Mouse (Mus musculus): Measurements from ENCODE around the gene Ano4. TPM values are rescaled to one million over a fixed set of nuclear protein-coding genes. Genes with fewer than 3 reads are reported as not detected.

Ano4 gene
- polyA plus RNA-seq, 1 experiment from 2014 or later: 1.1 TPM

- WGBS: 78% methylated on average over 4 of the region's 4 CpGs
- H3K4me1 ChIP-seq (replicated peaks; ENCODE audit: control insufficient read depth, insufficient read depth, low read length): no peaks in the 10 kb centered on the region
Measured at GRCm38 (mm10) chr10:89263396-89263795, 81.2 kb downstream of the Ano4 start.

GRCm38 (mm10) chr10:89257457-89258381 lies 86.8 kb downstream of the Ano4 start:
- WGBS: 3% methylated on average over 16 of the region's 16 CpGs
- no peaks in the 10 kb centered on the region for H3K36me3 ChIP-seq (ENCODE audit: control insufficient read depth, insufficient read depth, low read length)
- ATAC-seq (replicated peaks; ENCODE audit: low FRiP score) (peak; percentile 65), DNase-seq (ENCODE audit: low spot score) (peak; percentile 66)
- H3K4me2 ChIP-seq (ENCODE audit: low read depth, low read length, severe bottlenecking): peak overlapping the region; percentile 77
- peak overlapping the region; percentile 59 for H3K9ac ChIP-seq (ENCODE audit: low read length)
- no peaks in the 10 kb centered on the region for H3K9me3 ChIP-seq (ENCODE audit: control insufficient read depth, low read length)
- no peak overlapping the region for H3K27ac ChIP-seq (ENCODE audit: low read depth, low read length)
- no peaks in the 10 kb centered on the region for H3K27me3 ChIP-seq (ENCODE audit: control insufficient read depth, insufficient read depth, low read length)
- peaks cover 5% of the 10 kb centered on the region; the same call in 1 of the 2 replicates for H3K4me1 ChIP-seq (replicated peaks; ENCODE audit: control insufficient read depth, insufficient read depth, low read length)
- H3K4me3 ChIP-seq (ENCODE audit: low read depth, low read length): peak overlapping the region; percentile 38

More at GRCm38 (mm10) chr10:89263396-89263795, 81.2 kb downstream of the Ano4 start:
- Histone ChIP-seq H3K4me2 (ENCODE audit: low read depth, low read length, severe bottlenecking) (no peak overlapping the region), H3K27me3 (ENCODE audit: control insufficient read depth, insufficient read depth, low read length) (no peaks in the 10 kb centered on the region), H3K36me3 (ENCODE audit: control insufficient read depth, insufficient read depth, low read length) (no peaks in the 10 kb centered on the region), H3K9ac (ENCODE audit: low read length) (no peak overlapping the region), H3K27ac (ENCODE audit: low read depth, low read length) (no peak overlapping the region), H3K9me3 (ENCODE audit: control insufficient read depth, low read length) (no peaks in the 10 kb centered on the region), H3K4me3 (ENCODE audit: low read depth, low read length) (no peak overlapping the region)
- no peak for DNase-seq (ENCODE audit: low spot score)
- ATAC-seq (replicated peaks; ENCODE audit: low FRiP score): no peak

- H3K4me3 ChIP-seq (ENCODE audit: low read depth, low read length): peak overlapping the region; percentile 38
- no peak overlapping the region for H3K27ac ChIP-seq (ENCODE audit: low read depth, low read length)
- DNase-seq (ENCODE audit: low spot score): peak; percentile 54
- H3K4me2 ChIP-seq (ENCODE audit: low read depth, low read length, severe bottlenecking): peak overlapping the region; percentile 77
- H3K27me3 ChIP-seq (ENCODE audit: control insufficient read depth, insufficient read depth, low read length): no peaks in the 10 kb centered on the region
- whole genome bisulfite sequencing: 3% methylated on average over 17 of the region's 17 CpGs
- peaks cover 5% of the 10 kb centered on the region; the same call in 1 of the 2 replicates for H3K4me1 ChIP-seq (replicated peaks; ENCODE audit: control insufficient read depth, insufficient read depth, low read length)
- no peaks in the 10 kb centered on the region for H3K9me3 ChIP-seq (ENCODE audit: control insufficient read depth, low read length)
- H3K9ac ChIP-seq (ENCODE audit: low read length): peak overlapping the region; percentile 59
- no peaks in the 10 kb centered on the region for H3K36me3 ChIP-seq (ENCODE audit: control insufficient read depth, insufficient read depth, low read length)
- ATAC-seq (replicated peaks; ENCODE audit: low FRiP score): peak; percentile 65
Measured at GRCm38 (mm10) chr10:89256762-89257456, 87.7 kb downstream of the Ano4 start.

GRCm38 (mm10) chr10:89254765-89255164 lies 89.8 kb downstream of the Ano4 start:
- WGBS: 32% methylated on average over 5 of the region's 5 CpGs
- Histone ChIP-seq H3K9ac (ENCODE audit: low read length) (no peak overlapping the region), H3K9me3 (ENCODE audit: control insufficient read depth, low read length) (no peaks in the 10 kb centered on the region), H3K4me3 (ENCODE audit: low read depth, low read length) (no peak overlapping the region), H3K4me1 (replicated peaks; ENCODE audit: control insufficient read depth, insufficient read depth, low read length) (peaks cover 5% of the 10 kb centered on the region; the same call in 1 of the 2 replicates), H3K36me3 (ENCODE audit: control insufficient read depth, insufficient read depth, low read length) (no peaks in the 10 kb centered on the region), H3K27me3 (ENCODE audit: control insufficient read depth, insufficient read depth, low read length) (no peaks in the 10 kb centered on the region), H3K27ac (ENCODE audit: low read depth, low read length) (no peak overlapping the region), H3K4me2 (ENCODE audit: low read depth, low read length, severe bottlenecking) (no peak overlapping the region)
- no peak for DNase-seq (ENCODE audit: low spot score)
- ATAC-seq (replicated peaks; ENCODE audit: low FRiP score): 0 out of 2 replicates have a peak, but pooled peaks have one; percentile 28

GRCm38 (mm10) chr10:89253799-89254198 lies 90.8 kb downstream of the Ano4 start:
- no peak overlapping the region for H3K9ac ChIP-seq (ENCODE audit: low read length)
- 81% methylated on average over 3 of the region's 3 CpGs for WGBS
- no peaks in the 10 kb centered on the region for H3K36me3 ChIP-seq (ENCODE audit: control insufficient read depth, insufficient read depth, low read length)

GRCm38 (mm10) chr10:89252636-89253035 lies 91.9 kb downstream of the Ano4 start:
- H3K4me2 ChIP-seq (ENCODE audit: low read depth, low read length, severe bottlenecking): no peak overlapping the region
- no peak for DNase-seq (ENCODE audit: low spot score)
- H3K27ac ChIP-seq (ENCODE audit: low read depth, low read length): no peak overlapping the region
- H3K9ac ChIP-seq (ENCODE audit: low read length): no peak overlapping the region
- WGBS: 69% methylated on average over 5 of the region's 5 CpGs
- H3K4me3 ChIP-seq (ENCODE audit: low read depth, low read length): no peak overlapping the region
- H3K36me3 ChIP-seq (ENCODE audit: control insufficient read depth, insufficient read depth, low read length): no peaks in the 10 kb centered on the region
- no peaks in the 10 kb centered on the region for H3K9me3 ChIP-seq (ENCODE audit: control insufficient read depth, low read length)
- no peak for ATAC-seq (replicated peaks; ENCODE audit: low FRiP score)
- no peaks in the 10 kb centered on the region for H3K27me3 ChIP-seq (ENCODE audit: control insufficient read depth, insufficient read depth, low read length)
- peaks cover under 1% of the 10 kb centered on the region; the same call in 1 of the 2 replicates for H3K4me1 ChIP-seq (replicated peaks; ENCODE audit: control insufficient read depth, insufficient read depth, low read length)

More at GRCm38 (mm10) chr10:89253799-89254198, 90.8 kb downstream of the Ano4 start:
- DNase-seq (ENCODE audit: low spot score): no peak
- no peak for ATAC-seq (replicated peaks; ENCODE audit: low FRiP score)
- Histone ChIP-seq H3K9me3 (ENCODE audit: control insufficient read depth, low read length) (no peaks in the 10 kb centered on the region), H3K27me3 (ENCODE audit: control insufficient read depth, insufficient read depth, low read length) (no peaks in the 10 kb centered on the region), H3K4me2 (ENCODE audit: low read depth, low read length, severe bottlenecking) (no peak overlapping the region), H3K4me3 (ENCODE audit: low read depth, low read length) (no peak overlapping the region), H3K27ac (ENCODE audit: low read depth, low read length) (no peak overlapping the region), H3K4me1 (replicated peaks; ENCODE audit: control insufficient read depth, insufficient read depth, low read length) (peaks cover 5% of the 10 kb centered on the region; the same call in 1 of the 2 replicates)

- H3K9me3 ChIP-seq (ENCODE audit: control insufficient read depth, low read length): no peaks in the 10 kb centered on the region
- no peak overlapping the region for H3K27ac ChIP-seq (ENCODE audit: low read depth, low read length)
- WGBS: 83% methylated on average over 1 of the region's 1 CpGs
- no peaks in the 10 kb centered on the region for H3K27me3 ChIP-seq (ENCODE audit: control insufficient read depth, insufficient read depth, low read length)
- H3K4me1 ChIP-seq (replicated peaks; ENCODE audit: control insufficient read depth, insufficient read depth, low read length): no peaks in the 10 kb centered on the region
- no peak for DNase-seq (ENCODE audit: low spot score)
- no peak overlapping the region for H3K4me2 ChIP-seq (ENCODE audit: low read depth, low read length, severe bottlenecking)
- H3K36me3 ChIP-seq (ENCODE audit: control insufficient read depth, insufficient read depth, low read length): no peaks in the 10 kb centered on the region
- no peak overlapping the region for H3K4me3 ChIP-seq (ENCODE audit: low read depth, low read length)
- no peak for ATAC-seq (replicated peaks; ENCODE audit: low FRiP score)
- H3K9ac ChIP-seq (ENCODE audit: low read length): no peak overlapping the region
Measured at GRCm38 (mm10) chr10:89243808-89244207, 100.8 kb downstream of the Ano4 start.

- no peak overlapping the region for H3K9ac ChIP-seq (ENCODE audit: low read length)
- 42% methylated on average over 7 of the region's 7 CpGs for WGBS
- no peak for ATAC-seq (replicated peaks; ENCODE audit: low FRiP score)
- DNase-seq (ENCODE audit: low spot score): peak; percentile 67
- no peak overlapping the region for H3K27ac ChIP-seq (ENCODE audit: low read depth, low read length)
- H3K4me1 ChIP-seq (replicated peaks; ENCODE audit: control insufficient read depth, insufficient read depth, low read length): no peaks in the 10 kb centered on the region
- no peaks in the 10 kb centered on the region for H3K27me3 ChIP-seq (ENCODE audit: control insufficient read depth, insufficient read depth, low read length)
- no peaks in the 10 kb centered on the region for H3K9me3 ChIP-seq (ENCODE audit: control insufficient read depth, low read length)
- H3K4me2 ChIP-seq (ENCODE audit: low read depth, low read length, severe bottlenecking): no peak overlapping the region
- no peaks in the 10 kb centered on the region for H3K36me3 ChIP-seq (ENCODE audit: control insufficient read depth, insufficient read depth, low read length)
- H3K4me3 ChIP-seq (ENCODE audit: low read depth, low read length): no peak overlapping the region
Measured at GRCm38 (mm10) chr10:89224524-89224923, 120.0 kb downstream of the Ano4 start.

All from forebrain, embryonic 11.5 days (tissue).